Mouse (Mus musculus): ENCODE data around the gene Axin1. TPM values are rescaled to one million over a fixed set of nuclear protein-coding genes. Genes with fewer than 3 reads are reported as not detected.

The Axin1 gene
- total and polyA plus RNA-seq, 3 experiments = 27.8 to 38.8 (median 28.5) TPM

DNA sequence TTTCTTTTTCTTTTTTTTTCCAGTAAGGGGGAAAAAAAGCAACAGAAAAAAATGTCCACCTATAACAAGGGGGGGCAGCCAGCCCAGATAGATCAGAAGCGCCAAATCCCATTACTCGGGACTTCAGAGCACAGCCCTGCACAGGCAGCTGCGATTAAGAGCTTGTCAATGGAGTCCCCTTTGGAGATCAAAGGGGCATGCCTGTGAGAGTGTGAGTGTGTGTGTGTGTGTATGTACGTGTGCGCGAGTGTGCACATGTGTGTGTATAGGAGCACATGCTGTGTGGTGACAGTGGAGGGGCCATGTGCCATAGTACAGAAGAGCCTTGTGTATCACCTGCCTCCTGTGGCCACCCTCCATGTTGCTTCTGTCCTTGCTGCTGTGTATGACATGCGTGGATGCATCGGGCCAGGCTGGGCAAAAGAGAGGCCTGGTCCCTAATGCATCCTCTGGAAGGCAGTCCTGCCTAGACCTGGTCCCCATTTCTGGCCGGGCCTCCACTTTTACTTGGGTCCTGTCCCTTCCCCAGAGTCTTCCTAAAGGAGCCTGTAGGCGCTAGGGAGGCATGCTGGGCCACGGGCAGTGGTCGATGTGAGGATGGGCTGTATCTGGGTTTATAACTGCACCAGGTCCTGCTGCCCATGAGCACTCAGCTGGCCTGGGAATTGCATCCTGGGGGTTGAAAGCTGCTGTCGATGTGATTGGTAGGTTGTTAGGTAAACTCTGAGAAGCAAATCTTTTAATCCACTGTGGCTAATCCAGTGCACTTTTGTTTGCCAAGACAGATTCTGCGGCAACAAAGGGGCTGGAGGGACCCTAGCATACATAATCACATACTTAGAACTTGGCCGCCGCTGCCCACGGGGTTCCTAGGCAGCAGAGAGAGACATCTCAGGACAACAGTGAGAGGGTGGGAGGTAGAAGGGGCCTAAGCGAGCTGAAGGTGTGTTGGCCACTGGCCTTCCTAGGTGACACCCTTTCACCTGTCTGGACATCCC, 6.3 kb upstream of the Axin1 start:
- Histone ChIP-seq H3K9ac (ENCODE audit: insufficient read depth, low read depth) (no peak overlapping the region), H3K36me3 (replicated peaks in 1 of 2; ENCODE audit: control insufficient read depth in 1 of 2, insufficient read depth in 1 of 2, low read length in 1 of 2) (peaks cover 32 to 69% of the 10 kb centered on the region in 2 experiments), H3K79me2 (replicated peaks; ENCODE audit: control insufficient read depth, extremely low read depth, insufficient read depth, poor library complexity, severe bottlenecking) (no peaks in the 10 kb centered on the region), H3K27ac (ENCODE audit: insufficient read depth, low read depth) (no peak overlapping the region), H3K4me2 (ENCODE audit: insufficient read depth, low read depth, poor library complexity, severe bottlenecking) (no peak overlapping the region), H3K4me3 (replicated peaks in 1 of 3; ENCODE audit: low read depth in 2 of 3, low read length in 2 of 3, poor library complexity in 1 of 3) (no peak overlapping the region), H3K4me1 (ENCODE audit: control insufficient read depth in 1 of 2, insufficient read depth in 2 of 2) (peaks cover 0 to 5% of the 10 kb centered on the region in 2 experiments; a peak in 2 of 4 replicates), H3K27me3 (replicated peaks) (no peaks in the 10 kb centered on the region), H3K9me3 (replicated peaks; ENCODE audit: low read length) (no peaks in the 10 kb centered on the region)
- no peak for DNase-seq (ENCODE audit: extremely low read depth)
- dilution Hi-C loops (cut with MboI; ENCODE audit: extremely low pct_ligation_motif_present, extremely low pct_unique_long_range_greater_than_20kb, low sequenced_read_pairs) = no loop called here
- TF ChIP-seq PAX5 (IDR thresholded peaks at IDR 0.05; ENCODE audit: low read length) = no peak
- no peak for TF ChIP-seq USF2 (conservative IDR thresholded peaks at IDR 0.05; ENCODE audit: low read depth, low read length)
- no peak for TF ChIP-seq IRF4 (IDR thresholded peaks at IDR 0.05; ENCODE audit: low read depth, low read length)
- TF ChIP-seq GABPA (IDR thresholded peaks at IDR 0.05; ENCODE audit: insufficient replicate concordance, low read depth, low read length) = no peak
- no peak for TF ChIP-seq NELFE (IDR thresholded peaks at IDR 0.05; ENCODE audit: low read depth, low read length)
- no peak for TF ChIP-seq CTCF (conservative IDR thresholded peaks at IDR 0.05 in 1 of 2, IDR thresholded peaks at IDR 0.05 in 1 of 2; ENCODE audit: low read depth in 2 of 2, low read length in 2 of 2)
- no peak for TF ChIP-seq CHD1 (IDR thresholded peaks at IDR 0.05; ENCODE audit: low read depth, low read length)
- in situ Hi-C loops (cut with MboI; ENCODE audit: low pct_ligation_motif_present, low pct_unique_long_range_greater_than_20kb, low sequenced_read_pairs) = no loop called here

- Histone ChIP-seq H3K36me3 (replicated peaks in 1 of 2; ENCODE audit: control insufficient read depth in 1 of 2, insufficient read depth in 1 of 2, low read length in 1 of 2) (peaks cover 0 to 32% of the 10 kb centered on the region in 2 experiments), H3K79me2 (replicated peaks; ENCODE audit: control insufficient read depth, extremely low read depth, insufficient read depth, poor library complexity, severe bottlenecking) (peaks cover 28% of the 10 kb centered on the region), H3K27me3 (replicated peaks) (no peaks in the 10 kb centered on the region), H3K9ac (ENCODE audit: insufficient read depth, low read depth) (0 out of 2 replicates have a peak overlapping the region, but pooled peaks have one; percentile 48), H3K9me3 (replicated peaks; ENCODE audit: low read length) (no peaks in the 10 kb centered on the region), H3K4me1 (ENCODE audit: control insufficient read depth in 1 of 2, insufficient read depth in 2 of 2) (peaks cover 9 to 35% of the 10 kb centered on the region in 2 experiments), H3K4me2 (ENCODE audit: insufficient read depth, low read depth, poor library complexity, severe bottlenecking) (no peak overlapping the region), H3K4me3 (replicated peaks in 1 of 3; ENCODE audit: low read depth in 2 of 3, low read length in 2 of 3, poor library complexity in 1 of 3) (no peak overlapping the region), H3K27ac (ENCODE audit: insufficient read depth, low read depth) (no peak overlapping the region)
- dilution Hi-C loops (cut with MboI; ENCODE audit: extremely low pct_ligation_motif_present, extremely low pct_unique_long_range_greater_than_20kb, low sequenced_read_pairs) = no loop called here
- in situ Hi-C loops (cut with MboI; ENCODE audit: low pct_ligation_motif_present, low pct_unique_long_range_greater_than_20kb, low sequenced_read_pairs) = no loop called here
- no peak for DNase-seq (ENCODE audit: extremely low read depth)
- no peak for TF ChIP-seq TBP (conservative IDR thresholded peaks at IDR 0.05; ENCODE audit: low read depth, low read length)
- TF ChIP-seq POLR2A (IDR thresholded peaks at IDR 0.05; ENCODE audit: low read depth, low read length) = no peak
- TF ChIP-seq SIN3A (IDR thresholded peaks at IDR 0.05; ENCODE audit: low read length) = no peak
- TF ChIP-seq BHLHE40 (IDR thresholded peaks at IDR 0.05; ENCODE audit: low read depth, low read length) = no peak
- TF ChIP-seq NELFE (IDR thresholded peaks at IDR 0.05; ENCODE audit: low read depth, low read length) = no peak
- no peak for TF ChIP-seq E2F4 (IDR thresholded peaks at IDR 0.05; ENCODE audit: insufficient replicate concordance, low read depth, low read length)
- TF ChIP-seq ETS1 (conservative IDR thresholded peaks at IDR 0.05; ENCODE audit: low read depth, low read length) = no peak
- no peak for TF ChIP-seq ELF1 (IDR thresholded peaks at IDR 0.05; ENCODE audit: low read depth, low read length)
- TF ChIP-seq RAD21 (IDR thresholded peaks at IDR 0.05; ENCODE audit: low read depth, low read length) = no peak
- TF ChIP-seq MAX (IDR thresholded peaks at IDR 0.05; ENCODE audit: low read length) = no peak
- TF ChIP-seq UBTF (IDR thresholded peaks at IDR 0.05; ENCODE audit: low read depth, low read length) = no peak
- TF ChIP-seq ZMIZ1 (IDR thresholded peaks at IDR 0.05; ENCODE audit: low read depth, low read length) = no peak
Observed at GRCm38 (mm10) chr17:26137106-26137750, 1.3 kb upstream of the Axin1 start.

Measured in CH12.LX (cell line).